Mouse (Mus musculus) left cerebral cortex, adult 8-10 months (tissue): ENCODE measurements around the gene Nat8. TPM values are rescaled to one million over a fixed set of nuclear protein-coding genes. Genes with fewer than 3 reads are reported as not detected.
"Not testable (repeated sequence)": the region's sequence is repeated elsewhere in the genome, so short reads cannot be mapped to it uniquely, and the experiment has no call there.

Source experiments
- DNase-seq, 2 experiments: peaks; one replicate each; pipeline ENCODE4 v3.0.0; 2022; ENCODE audit warnings: low spot score in 2 of 2
- total RNA-seq, 4 experiments: library from RNA; stranded (reverse); gene quantifications; 2 replicates each; pipeline ENCODE4 v1.2.4; 2022

Gene Nat8
- 1 to 10 TPM; 3.5 to 6.1 (median 4.8) TPM for total RNA-seq

- no peak for DNase-seq
Observed at GRCm38 (mm10) chr6:85831796-85832321, at the start of gene Nat8. Gene Nat8, minus strand, starts transcription at chr6:85832082.

GRCm38 (mm10) chr6:85869006-85869405 lies 37.1 kb upstream of the Nat8 start, which contains the start of gene Nat8f2:
Gene Nat8f2, minus strand, starts transcription at chr6:85869158.
- DNase-seq, result not testable (repeated sequence)

GRCm38 (mm10) chr6:85867726-85868690 lies 36.1 kb upstream of the Nat8 start:
- no peak for DNase-seq

GRCm38 (mm10) chr6:85866995-85867394 lies 35.1 kb upstream of the Nat8 start:
- DNase-seq, result not testable (repeated sequence)

- DNase-seq, result not testable (repeated sequence)
Observed at GRCm38 (mm10) chr6:85866166-85866565, 34.3 kb upstream of the Nat8 start.

- not testable (repeated sequence) for DNase-seq
Observed at GRCm38 (mm10) chr6:85864900-85865639, 33.2 kb upstream of the Nat8 start.

GRCm38 (mm10) chr6:85863840-85864239 lies 32.0 kb upstream of the Nat8 start:
- DNase-seq, result no peak

- DNase-seq, result no peak
Observed at GRCm38 (mm10) chr6:85863136-85863535, 31.3 kb upstream of the Nat8 start.

- DNase-seq, result no peak
Observed at GRCm38 (mm10) chr6:85862565-85862964, 30.7 kb upstream of the Nat8 start.

- DNase-seq, result no peak
Observed at GRCm38 (mm10) chr6:85861247-85861646, 29.4 kb upstream of the Nat8 start.

- peak; percentile 40 to 91 for DNase-seq
Observed at GRCm38 (mm10) chr6:85856194-85856678, 24.4 kb upstream of the Nat8 start.

- no peak for DNase-seq
Observed at GRCm38 (mm10) chr6:85853481-85853880, 21.6 kb upstream of the Nat8 start.

- no peak for DNase-seq
Observed at GRCm38 (mm10) chr6:85851062-85851773, 19.3 kb upstream of the Nat8 start.

GRCm38 (mm10) chr6:85849240-85849639 lies 17.4 kb upstream of the Nat8 start:
- no peak for DNase-seq

GRCm38 (mm10) chr6:85848140-85848539 lies 16.3 kb upstream of the Nat8 start:
- DNase-seq, result no peak

- DNase-seq, result no peak
Observed at GRCm38 (mm10) chr6:85846921-85847320, 15.0 kb upstream of the Nat8 start.

GRCm38 (mm10) chr6:85843677-85844458 lies 12.0 kb upstream of the Nat8 start:
- DNase-seq, result not testable (repeated sequence)

GRCm38 (mm10) chr6:85839982-85840381 lies 8.1 kb upstream of the Nat8 start:
- peak in 1 of 2 experiments; percentile 52 for DNase-seq

GRCm38 (mm10) chr6:85838674-85839073 lies 6.8 kb upstream of the Nat8 start:
- DNase-seq, result no peak

- DNase-seq, result peak in 1 of 2 experiments; percentile 46
Observed at GRCm38 (mm10) chr6:85837307-85837706, 5.4 kb upstream of the Nat8 start.
